Mouse (Mus musculus) MN1 (cell line): ENCODE data around the gene Lypd8.

Source experiments
- DNase-seq: peaks from one replicate; pipeline ENCODE4 v3.0.0-alpha.2; 2016; ENCODE audit warnings: low spot score

Lypd8 gene

DNA sequence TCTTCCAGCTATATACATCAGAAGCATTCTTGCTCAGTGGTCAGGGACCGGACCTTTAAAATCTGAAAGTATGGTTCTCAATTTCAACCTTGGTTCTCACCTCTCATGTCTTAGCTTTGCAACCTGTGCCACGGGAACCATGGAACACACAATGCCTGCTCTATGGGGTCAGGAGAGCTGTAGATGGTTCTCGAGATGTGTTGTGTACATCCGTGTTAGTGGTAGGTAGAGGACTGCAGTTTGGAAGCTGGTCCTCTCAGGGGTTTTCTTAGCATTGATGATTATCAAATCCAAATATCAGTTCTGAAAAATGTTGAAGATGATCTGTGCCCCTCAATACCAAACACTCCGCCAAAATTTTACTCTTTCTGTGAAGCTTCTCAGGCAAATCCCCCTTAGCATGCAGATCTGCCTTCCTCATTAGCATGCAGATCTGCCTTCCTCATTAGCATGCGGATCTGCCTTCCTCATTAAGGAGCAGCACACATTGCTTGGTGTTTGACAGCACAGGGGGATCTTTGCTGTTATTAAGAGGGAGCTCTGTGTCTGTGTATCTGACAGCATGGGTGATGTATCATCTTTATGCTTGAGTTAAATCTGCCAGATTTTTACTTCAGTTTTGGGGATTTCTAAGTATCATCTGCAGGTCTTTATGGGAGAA, 21.3 kb downstream of the Lypd8 start:
- DNase-seq = no peak

DNA sequence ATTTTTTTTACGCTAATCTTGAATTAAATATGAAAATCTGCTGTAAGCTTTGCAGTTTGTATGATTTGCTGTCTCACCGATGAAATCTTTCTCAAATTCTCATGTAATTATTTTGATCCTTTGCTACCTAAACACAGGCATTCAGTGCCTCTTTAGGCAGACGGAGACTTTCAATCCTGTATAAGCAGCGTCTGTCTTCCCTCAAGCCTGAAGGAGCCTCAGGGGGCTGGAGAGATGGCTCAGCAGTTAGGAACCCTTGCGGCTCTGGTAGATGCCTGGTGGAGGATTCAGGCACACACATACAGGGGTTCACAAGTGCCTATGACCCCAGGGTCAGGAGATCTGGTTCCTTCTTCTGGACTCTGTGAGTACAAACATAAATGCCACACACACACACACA, 21.8 kb downstream of the Lypd8 start:
- no peak for DNase-seq

DNA sequence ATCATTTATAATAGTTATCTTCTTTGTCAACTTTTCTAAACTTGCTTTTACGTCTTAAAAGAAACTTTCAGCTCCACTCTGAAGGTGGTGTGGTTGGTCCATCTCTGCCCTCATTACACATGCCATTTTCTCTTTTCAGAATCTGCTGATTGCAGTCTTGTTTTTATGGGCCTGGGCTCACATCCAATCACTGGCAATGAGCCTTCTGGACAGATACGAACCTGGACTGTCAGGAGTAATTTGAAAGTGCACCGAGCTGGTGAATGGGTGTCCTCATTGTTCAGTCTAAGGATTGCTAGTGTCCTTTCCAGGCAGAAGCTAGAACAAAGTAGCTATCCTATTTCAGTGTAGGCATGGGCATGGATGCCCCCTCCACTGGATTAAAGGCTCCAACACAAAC, 29.2 kb downstream of the Lypd8 start:
- no peak for DNase-seq

DNA sequence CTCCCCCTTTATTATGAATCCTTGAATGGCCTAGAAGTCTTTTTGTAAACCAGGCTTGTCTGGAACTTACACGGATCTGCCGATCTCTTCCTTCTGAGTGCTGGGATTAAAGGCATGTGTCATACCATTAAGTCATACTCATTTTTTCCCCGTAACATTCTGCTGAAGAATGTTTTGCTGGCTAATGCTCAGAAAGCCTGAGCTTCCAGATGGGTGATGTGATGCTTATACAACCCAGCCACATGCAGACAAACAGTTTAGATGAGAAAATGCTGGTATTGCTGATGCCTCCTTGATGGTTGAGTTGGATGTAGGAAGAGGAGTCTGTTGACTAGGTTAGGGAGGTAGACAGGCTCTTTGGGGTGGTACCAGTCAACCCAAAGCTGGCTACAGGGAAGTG, 39.5 kb downstream of the Lypd8 start:
- DNase-seq = no peak

DNA sequence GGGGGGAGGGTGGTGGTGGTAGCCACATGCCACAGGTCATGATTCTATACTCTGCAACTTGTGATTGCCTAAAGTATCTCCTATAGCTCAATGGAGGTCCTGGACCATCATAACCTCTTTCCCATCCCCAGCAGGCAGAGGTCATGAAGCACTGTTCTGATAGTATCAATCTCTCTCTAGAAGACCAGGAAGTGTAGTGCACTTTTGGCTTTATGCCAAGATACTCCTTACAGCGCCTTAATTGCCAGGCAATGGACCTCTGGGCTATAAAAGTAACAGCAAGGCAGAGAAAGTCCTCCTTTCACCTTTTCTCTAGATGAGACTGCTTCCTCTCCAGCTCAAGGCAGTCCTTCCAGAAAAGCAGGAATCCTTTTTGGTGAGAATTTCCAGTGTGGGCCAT, 42.0 kb downstream of the Lypd8 start, which contains the start of gene 1810065E05Rik:
1810065E05Rik (plus strand) TSS at position 297 of the 400 bp plus-strand sequence.
- DNase-seq = no peak

DNA sequence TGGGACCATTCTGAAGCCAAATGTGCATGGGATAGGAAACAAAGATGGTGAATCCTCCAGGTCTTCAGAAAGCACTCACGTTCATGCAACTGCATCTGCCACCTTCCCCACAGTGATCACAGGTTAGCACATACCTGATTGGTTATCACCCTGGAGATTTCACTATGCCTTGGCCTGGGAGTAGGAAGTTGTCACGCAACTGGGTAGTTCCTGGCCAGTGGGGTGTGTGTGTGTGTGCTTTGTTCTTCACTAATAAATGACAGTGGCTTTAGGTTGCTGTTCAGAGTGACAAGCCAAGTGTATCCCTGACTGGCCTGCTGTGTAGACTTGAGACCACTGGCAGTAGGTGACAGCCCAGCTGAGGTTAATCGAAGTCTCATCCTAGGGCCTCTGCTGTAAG, 53.4 kb downstream of the Lypd8 start, which contains the start of gene Gm12253:
Gm12253 (plus strand) TSS at position 301 of the 400 bp plus-strand sequence.
- DNase-seq = no peak

DNA sequence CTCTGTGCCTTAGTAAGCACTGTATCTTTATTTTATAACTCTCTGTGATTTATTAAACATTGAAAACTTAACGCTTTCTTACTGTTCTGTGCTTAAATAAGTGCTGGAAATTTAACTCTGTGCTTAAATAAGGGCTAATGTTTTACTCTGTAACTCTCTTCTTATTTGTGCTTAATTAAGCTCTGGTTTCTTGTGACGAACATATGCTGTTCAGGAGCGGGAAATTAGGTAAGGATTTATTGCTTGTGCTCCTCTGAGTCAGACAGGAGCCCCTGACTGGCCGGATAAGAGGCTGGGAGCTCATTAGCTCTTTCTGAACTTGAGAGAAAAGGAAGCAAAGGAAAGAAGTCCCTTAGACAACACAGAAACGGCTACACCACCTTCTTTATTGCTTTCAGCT, 59.0 kb downstream of the Lypd8 start:
- DNase-seq = no peak
